Mouse (Mus musculus): ENCODE results near the gene Abcc4. TPM values are rescaled to one million over a fixed set of nuclear protein-coding genes. Genes with fewer than 3 reads are reported as not detected.

Abcc4 gene
- total and polyA plus RNA-seq, 2 experiments from 2014 or later = 2.3 to 4.8 TPM

- H3K36me3 ChIP-seq (ENCODE audit: insufficient read depth, low read length) = no peaks in the 10 kb centered on the region
- H3K27me3 ChIP-seq (ENCODE audit: insufficient read depth, low read length) = no peaks in the 10 kb centered on the region
- no peaks in the 10 kb centered on the region for H3K9me3 ChIP-seq (ENCODE audit: low read length)
- DNase-seq (ENCODE audit: low spot score) (no peak), ATAC-seq (no peak)
- 97% methylated on average over 7 of the region's 7 CpGs for WGBS
- no peaks in the 10 kb centered on the region; the same call in 1 of the 2 replicates for H3K4me1 ChIP-seq (ENCODE audit: insufficient read depth, low read length)
- no peak overlapping the region for H3K4me2 ChIP-seq (ENCODE audit: low read depth, low read length)
- H3K27ac ChIP-seq = no peak overlapping the region
- no peak overlapping the region for H3K9ac ChIP-seq (replicated peaks; ENCODE audit: low read length)
- no peak overlapping the region for H3K4me3 ChIP-seq (ENCODE audit: low read length)
- no peak for TF ChIP-seq CTCF (IDR thresholded peaks at IDR 0.05; ENCODE audit: low read depth)
Observed at GRCm38 (mm10) chr14:118694321-118694720, 11.7 kb downstream of the Abcc4 start.

DNA sequence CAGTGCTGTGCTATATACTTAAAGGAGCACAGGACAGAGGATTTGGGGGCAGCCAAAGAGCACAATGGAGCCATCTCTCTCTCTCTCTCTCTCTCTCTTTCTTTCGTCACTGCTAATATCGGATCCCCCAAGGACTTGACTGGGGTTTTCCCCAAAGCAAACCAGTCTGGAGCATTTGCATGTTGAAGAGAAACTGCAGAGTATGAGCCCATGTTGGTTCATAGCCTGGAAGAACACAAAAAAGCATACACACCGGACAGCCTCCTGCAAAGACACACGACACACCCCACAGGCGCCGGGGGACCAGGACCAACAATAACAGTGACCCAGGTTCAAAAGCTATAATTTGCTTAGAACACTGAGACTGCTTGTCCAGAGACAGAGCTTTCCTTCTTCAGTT is 14.1 kb downstream of the Abcc4 start:
- no peaks in the 10 kb centered on the region for H3K36me3 ChIP-seq (ENCODE audit: insufficient read depth, low read length)
- TF ChIP-seq CTCF (IDR thresholded peaks at IDR 0.05; ENCODE audit: low read depth) = no peak
- H3K9ac ChIP-seq (replicated peaks; ENCODE audit: low read length) = no peak overlapping the region
- H3K9me3 ChIP-seq (ENCODE audit: low read length) = no peaks in the 10 kb centered on the region
- WGBS = 69% methylated on average over 6 of the region's 6 CpGs
- no peak overlapping the region for H3K4me3 ChIP-seq (ENCODE audit: low read length)
- H3K27ac ChIP-seq = no peak overlapping the region
- ATAC-seq (no peak), DNase-seq (ENCODE audit: low spot score) (no peak)
- H3K4me1 ChIP-seq (ENCODE audit: insufficient read depth, low read length) = no peaks in the 10 kb centered on the region; the same call in 1 of the 2 replicates
- H3K27me3 ChIP-seq (ENCODE audit: insufficient read depth, low read length) = no peaks in the 10 kb centered on the region
- no peak overlapping the region for H3K4me2 ChIP-seq (ENCODE audit: low read depth, low read length)

- H3K27ac ChIP-seq = peak overlapping the region; percentile 27; the same call in 1 of the 2 replicates
Observed at GRCm38 (mm10) chr14:118691404-118691803, 14.6 kb downstream of the Abcc4 start.

GRCm38 (mm10) chr14:118690921-118691320 is 15.1 kb downstream of the Abcc4 start:
- Histone ChIP-seq H3K4me1 (ENCODE audit: insufficient read depth, low read length) (no peaks in the 10 kb centered on the region; the same call in 1 of the 2 replicates), H3K27ac (peak overlapping the region; percentile 27; the same call in 1 of the 2 replicates), H3K9me3 (ENCODE audit: low read length) (no peaks in the 10 kb centered on the region), H3K9ac (replicated peaks; ENCODE audit: low read length) (no peak overlapping the region), H3K27me3 (ENCODE audit: insufficient read depth, low read length) (no peaks in the 10 kb centered on the region), H3K4me3 (ENCODE audit: low read length) (no peak overlapping the region), H3K4me2 (ENCODE audit: low read depth, low read length) (no peak overlapping the region), H3K36me3 (ENCODE audit: insufficient read depth, low read length) (no peaks in the 10 kb centered on the region)
- 73% methylated on average over 8 of the region's 8 CpGs for WGBS
- TF ChIP-seq CTCF (IDR thresholded peaks at IDR 0.05; ENCODE audit: low read depth) = no peak
- DNase-seq (ENCODE audit: low spot score) (no peak), ATAC-seq (no peak)

More at GRCm38 (mm10) chr14:118691404-118691803, 14.6 kb downstream of the Abcc4 start:
- WGBS = 89% methylated on average over 5 of the region's 5 CpGs
- H3K9me3 ChIP-seq (ENCODE audit: low read length) = no peaks in the 10 kb centered on the region
- no peak overlapping the region for H3K9ac ChIP-seq (replicated peaks; ENCODE audit: low read length)
- H3K36me3 ChIP-seq (ENCODE audit: insufficient read depth, low read length) = no peaks in the 10 kb centered on the region
- no peak overlapping the region for H3K4me2 ChIP-seq (ENCODE audit: low read depth, low read length)
- TF ChIP-seq CTCF (IDR thresholded peaks at IDR 0.05; ENCODE audit: low read depth) = no peak
- no peaks in the 10 kb centered on the region; the same call in 1 of the 2 replicates for H3K4me1 ChIP-seq (ENCODE audit: insufficient read depth, low read length)
- H3K4me3 ChIP-seq (ENCODE audit: low read length) = no peak overlapping the region
- H3K27me3 ChIP-seq (ENCODE audit: insufficient read depth, low read length) = no peaks in the 10 kb centered on the region
- DNase-seq (ENCODE audit: low spot score) (no peak), ATAC-seq (no peak)

GRCm38 (mm10) chr14:118690336-118690735 is 15.7 kb downstream of the Abcc4 start:
- no peaks in the 10 kb centered on the region for H3K9me3 ChIP-seq (ENCODE audit: low read length)
- no peak overlapping the region for H3K4me2 ChIP-seq (ENCODE audit: low read depth, low read length)
- no peaks in the 10 kb centered on the region; the same call in 1 of the 2 replicates for H3K4me1 ChIP-seq (ENCODE audit: insufficient read depth, low read length)
- TF ChIP-seq CTCF (IDR thresholded peaks at IDR 0.05; ENCODE audit: low read depth) = no peak
- H3K4me3 ChIP-seq (ENCODE audit: low read length) = no peak overlapping the region
- H3K27me3 ChIP-seq (ENCODE audit: insufficient read depth, low read length) = no peaks in the 10 kb centered on the region
- H3K9ac ChIP-seq (replicated peaks; ENCODE audit: low read length) = no peak overlapping the region
- H3K36me3 ChIP-seq (ENCODE audit: insufficient read depth, low read length) = no peaks in the 10 kb centered on the region
- DNase-seq (ENCODE audit: low spot score) (no peak), ATAC-seq (no peak)
- 0 out of 2 replicates have a peak overlapping the region, but pooled peaks have one; percentile 27 for H3K27ac ChIP-seq
- WGBS = 45% methylated on average over 10 of the region's 10 CpGs

DNA sequence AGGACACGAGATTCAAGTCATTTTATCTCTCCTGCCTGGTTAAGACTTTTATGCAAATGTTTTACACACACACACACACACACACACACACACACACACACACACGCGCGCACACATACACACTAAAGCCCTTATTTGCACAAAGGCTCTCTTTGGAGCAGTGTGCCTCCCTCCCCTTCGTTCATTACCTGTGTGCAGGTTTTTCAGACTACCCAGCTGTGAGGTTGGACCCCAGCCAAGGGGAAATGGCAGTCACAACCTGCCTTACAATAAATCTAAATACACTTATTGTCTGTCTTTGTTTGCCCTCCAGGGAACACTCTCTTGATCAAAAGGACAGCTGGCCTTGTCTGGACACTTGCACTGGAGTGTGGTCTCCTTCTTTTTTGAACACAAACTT is 17.4 kb downstream of the Abcc4 start:
- no peaks in the 10 kb centered on the region; the same call in 1 of the 2 replicates for H3K4me1 ChIP-seq (ENCODE audit: insufficient read depth, low read length)
- H3K4me2 ChIP-seq (ENCODE audit: low read depth, low read length) = no peak overlapping the region
- H3K27ac ChIP-seq = no peak overlapping the region
- no peaks in the 10 kb centered on the region for H3K9me3 ChIP-seq (ENCODE audit: low read length)
- ATAC-seq = no peak
- no peak overlapping the region for H3K4me3 ChIP-seq (ENCODE audit: low read length)
- no peak for TF ChIP-seq CTCF (IDR thresholded peaks at IDR 0.05; ENCODE audit: low read depth)
- H3K27me3 ChIP-seq (ENCODE audit: insufficient read depth, low read length) = no peaks in the 10 kb centered on the region
- DNase-seq (ENCODE audit: low spot score) = peak; percentile 20
- H3K36me3 ChIP-seq (ENCODE audit: insufficient read depth, low read length) = no peaks in the 10 kb centered on the region
- H3K9ac ChIP-seq (replicated peaks; ENCODE audit: low read length) = no peak overlapping the region
- 75% methylated on average over 5 of the region's 5 CpGs for WGBS

DNA sequence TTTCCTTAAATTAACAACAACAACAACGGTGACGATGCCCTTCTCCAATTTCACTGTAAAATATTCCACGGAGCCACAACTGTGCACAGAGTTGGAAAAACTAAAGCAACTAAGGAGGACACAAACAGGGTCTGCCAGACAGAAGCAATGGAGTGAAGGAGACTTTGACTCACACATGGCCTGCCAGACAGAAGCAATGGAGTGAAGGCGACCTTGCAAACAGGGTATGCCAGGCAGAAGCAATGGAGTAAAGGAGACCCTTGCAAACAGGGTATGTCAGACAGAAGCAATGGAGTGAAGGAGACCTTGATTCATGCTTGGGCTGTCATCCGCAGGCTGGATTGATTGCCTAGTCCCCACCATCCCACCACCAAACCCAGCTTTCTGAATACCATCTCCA is 19.2 kb downstream of the Abcc4 start:
- Histone ChIP-seq H3K9ac (replicated peaks; ENCODE audit: low read length) (no peak overlapping the region), H3K27ac (no peak overlapping the region), H3K27me3 (ENCODE audit: insufficient read depth, low read length) (no peaks in the 10 kb centered on the region), H3K9me3 (ENCODE audit: low read length) (no peaks in the 10 kb centered on the region), H3K36me3 (ENCODE audit: insufficient read depth, low read length) (no peaks in the 10 kb centered on the region), H3K4me3 (ENCODE audit: low read length) (no peak overlapping the region), H3K4me2 (ENCODE audit: low read depth, low read length) (no peak overlapping the region), H3K4me1 (ENCODE audit: insufficient read depth, low read length) (no peaks in the 10 kb centered on the region; the same call in 1 of the 2 replicates)
- TF ChIP-seq CTCF (IDR thresholded peaks at IDR 0.05; ENCODE audit: low read depth) = no peak
- 84% methylated on average over 5 of the region's 5 CpGs for WGBS
- DNase-seq (ENCODE audit: low spot score) = peak; percentile 31
- no peak for ATAC-seq
